Mouse (Mus musculus) midbrain, embryonic 10.5 days (tissue): Measurements from ENCODE around the gene Agap2. TPM values are rescaled to one million over a fixed set of nuclear protein-coding genes. Genes with fewer than 3 reads are reported as not detected.

Source experiments
- DNase-seq: peaks from one replicate; pipeline ENCODE4 v3.0.0-alpha.2; 2017; ENCODE audit warnings: low spot score
- H3K27ac ChIP-seq: fragments of 300-500 bp; sonication (generic); replicated peaks from 2 replicates; pipeline ENCODE4 v1.5.1; 2016; ENCODE audit warnings: mild to moderate bottlenecking
- H3K27me3 ChIP-seq: fragments of 300-500 bp; sonication (generic); 2 replicates; pipeline ENCODE4 v1.6.1; 2016; ENCODE audit warnings: low read depth, mild to moderate bottlenecking; ENCODE audit not compliant: poor library complexity, severe bottlenecking
- H3K36me3 ChIP-seq: fragments of 300-500 bp; sonication (generic); 2 replicates; pipeline ENCODE4 v1.6.1; 2016; ENCODE audit warnings: mild to moderate bottlenecking, moderate library complexity
- H3K4me1 ChIP-seq: fragments of 300-500 bp; sonication (generic); 2 replicates; pipeline ENCODE4 v1.6.1; 2016
- H3K4me3 ChIP-seq: fragments of 300-500 bp; sonication (generic); 2 replicates; pipeline ENCODE4 v1.5.1; 2016; ENCODE audit warnings: mild to moderate bottlenecking, moderate library complexity
- H3K9me3 ChIP-seq: fragments of 300-500 bp; sonication (generic); replicated peaks from 2 replicates; pipeline ENCODE4 v1.6.1; 2016; ENCODE audit warnings: mild to moderate bottlenecking
- WGBS: fragments of 180-500 bp; shearing (Covaris S2); methylation state at CpG from one replicate; pipeline ENCODE4 v1.1.7; 2016; 5-methylcytosine and 5-hydroxymethylcytosine counted together
- polyA plus RNA-seq: library from polyadenylated mRNA; unstranded; fragments of >200 nt; fragmentation: Nextera tagmentation; extraction: Ambion mirVana; gene quantifications from 2 replicates; pipeline ENCODE4 v1.2.1, GENCODE M21; 2016

The Agap2 gene
- 0.10 and 0.19 TPM in 2 replicates for polyA plus RNA-seq

GRCm38 (mm10) chr10:127075080-127075479 is at the start of gene Agap2:
TSS of gene Agap2 (plus strand) at chr10:127075284.
- no peaks in the 10 kb centered on the region; the same call in 1 of the 2 replicates for H3K9me3 ChIP-seq
- peaks cover 51% of the 10 kb centered on the region for H3K27me3 ChIP-seq
- H3K4me3 ChIP-seq, result no peak within 1 kb of the TSS
- no peak for DNase-seq
- H3K36me3 ChIP-seq, result no peaks in the 10 kb centered on the region
- peaks cover 49% of the 10 kb centered on the region for H3K4me1 ChIP-seq
- H3K27ac ChIP-seq, result peak within 1 kb of the TSS; percentile 9; the same call in 1 of the 2 replicates
- 70% methylated on average over 9 of the region's 9 CpGs for WGBS

- Histone ChIP-seq H3K4me1 (peaks cover 13% of the 10 kb centered on the region), H3K36me3 (peaks cover 39% of the 10 kb centered on the region), H3K27me3 (no peaks in the 10 kb centered on the region), H3K9me3 (no peaks in the 10 kb centered on the region), H3K4me3 (peak within 1 kb of the TSS; percentile 69), H3K27ac (peak within 1 kb of the TSS; percentile 95)
- DNase-seq, result peak; percentile 91
- WGBS, result 6% methylated on average over 56 of the region's 56 CpGs
These were observed 44.5 kb upstream of the Agap2 start, which contains the start of gene Tsfm for GRCm38 (mm10) chr10:127030336-127031296. TSS of gene Tsfm (minus strand) at chr10:127030840.

GRCm38 (mm10) chr10:127033301-127033741 is 41.8 kb upstream of the Agap2 start:
- H3K9me3 ChIP-seq, result no peaks in the 10 kb centered on the region
- H3K36me3 ChIP-seq, result peaks cover 12% of the 10 kb centered on the region
- no peak for DNase-seq
- WGBS, result 91% methylated on average over 8 of the region's 8 CpGs
- no peak overlapping the region for H3K4me3 ChIP-seq
- no peak overlapping the region for H3K27ac ChIP-seq
- no peaks in the 10 kb centered on the region for H3K27me3 ChIP-seq
- H3K4me1 ChIP-seq, result peaks cover 15% of the 10 kb centered on the region

GRCm38 (mm10) chr10:127036273-127036672 is 38.8 kb upstream of the Agap2 start:
- Histone ChIP-seq H3K27ac (no peak overlapping the region), H3K4me1 (peaks cover 12% of the 10 kb centered on the region), H3K36me3 (no peaks in the 10 kb centered on the region), H3K4me3 (no peak overlapping the region), H3K27me3 (peaks cover 19% of the 10 kb centered on the region), H3K9me3 (no peaks in the 10 kb centered on the region)
- DNase-seq, result no peak
- WGBS, result 89% methylated on average over 12 of the region's 12 CpGs

GRCm38 (mm10) chr10:127037641-127038040 is 37.4 kb upstream of the Agap2 start:
- H3K27ac ChIP-seq, result no peak overlapping the region
- H3K4me1 ChIP-seq, result peaks cover 22% of the 10 kb centered on the region
- H3K9me3 ChIP-seq, result no peaks in the 10 kb centered on the region
- DNase-seq, result no peak
- H3K4me3 ChIP-seq, result no peak overlapping the region
- H3K36me3 ChIP-seq, result no peaks in the 10 kb centered on the region
- WGBS, result 79% methylated on average over 12 of the region's 12 CpGs
- H3K27me3 ChIP-seq, result peaks cover 19% of the 10 kb centered on the region

GRCm38 (mm10) chr10:127040569-127041214 is 34.4 kb upstream of the Agap2 start:
- Histone ChIP-seq H3K36me3 (peaks cover 26% of the 10 kb centered on the region), H3K27me3 (peaks cover 19% of the 10 kb centered on the region), H3K4me1 (peaks cover 32% of the 10 kb centered on the region), H3K27ac (peak overlapping the region; percentile 89), H3K9me3 (no peaks in the 10 kb centered on the region), H3K4me3 (peak overlapping the region; percentile 77)
- 1% methylated on average over 20 of the region's 20 CpGs for WGBS
- peak; percentile 36 for DNase-seq

GRCm38 (mm10) chr10:127041274-127041766 is 33.8 kb upstream of the Agap2 start, which contains the start of the genes Mettl1 and Eef1akmt3:
TSS of gene Mettl1 (plus strand) at chr10:127041414.
TSS of gene Eef1akmt3 (minus strand) at chr10:127041513.
- Histone ChIP-seq H3K27me3 (peaks cover 19% of the 10 kb centered on the region), H3K27ac (peak within 1 kb of the TSS; percentile 89), H3K4me3 (peak within 1 kb of the TSS; percentile 77), H3K4me1 (peaks cover 32% of the 10 kb centered on the region), H3K9me3 (no peaks in the 10 kb centered on the region), H3K36me3 (peaks cover 29% of the 10 kb centered on the region)
- peak; percentile 63 for DNase-seq
- 0% methylated on average over 28 of the region's 28 CpGs for WGBS

GRCm38 (mm10) chr10:127041774-127042338 is 33.2 kb upstream of the Agap2 start:
- Histone ChIP-seq H3K27ac (peak overlapping the region; percentile 89), H3K4me3 (peak overlapping the region; percentile 77), H3K4me1 (peaks cover 32% of the 10 kb centered on the region), H3K27me3 (peaks cover 20% of the 10 kb centered on the region), H3K9me3 (no peaks in the 10 kb centered on the region), H3K36me3 (peaks cover 29% of the 10 kb centered on the region)
- DNase-seq, result peak; percentile 93
- under 1% methylated on average over 44 of the region's 44 CpGs for WGBS

- peaks cover 29% of the 10 kb centered on the region for H3K36me3 ChIP-seq
- H3K9me3 ChIP-seq, result no peaks in the 10 kb centered on the region
- DNase-seq, result no peak
- WGBS, result 22% methylated on average over 5 of the region's 5 CpGs
- peak overlapping the region; percentile 89 for H3K27ac ChIP-seq
- peak overlapping the region; percentile 77 for H3K4me3 ChIP-seq
- peaks cover 32% of the 10 kb centered on the region for H3K4me1 ChIP-seq
- peaks cover 28% of the 10 kb centered on the region for H3K27me3 ChIP-seq
These were observed 32.5 kb upstream of the Agap2 start for GRCm38 (mm10) chr10:127042468-127043115.

- peak overlapping the region; percentile 77; the same call in 1 of the 2 replicates for H3K4me3 ChIP-seq
- no peaks in the 10 kb centered on the region for H3K9me3 ChIP-seq
- DNase-seq, result no peak
- peaks cover 34% of the 10 kb centered on the region for H3K27me3 ChIP-seq
- peaks cover 30% of the 10 kb centered on the region for H3K4me1 ChIP-seq
- H3K27ac ChIP-seq, result no peak overlapping the region
- WGBS, result 60% methylated on average over 6 of the region's 6 CpGs
- peaks cover 29% of the 10 kb centered on the region for H3K36me3 ChIP-seq
These were observed 31.9 kb upstream of the Agap2 start for GRCm38 (mm10) chr10:127043187-127043586.

- Histone ChIP-seq H3K9me3 (no peaks in the 10 kb centered on the region), H3K4me3 (peak within 1 kb of the TSS; percentile 34), H3K27ac (no peak within 1 kb of the TSS), H3K27me3 (peaks cover 60% of the 10 kb centered on the region), H3K36me3 (peaks cover 29% of the 10 kb centered on the region), H3K4me1 (peaks cover 25% of the 10 kb centered on the region)
- 25% methylated on average over 5 of the region's 5 CpGs for WGBS
- no peak for DNase-seq
These were observed 27.1 kb upstream of the Agap2 start, which contains the start of gene Cyp27b1 for GRCm38 (mm10) chr10:127047954-127048353. TSS of gene Cyp27b1 (plus strand) at chr10:127048250.
